Mouse (Mus musculus): ENCODE data around the gene Slc26a11.

DNA sequence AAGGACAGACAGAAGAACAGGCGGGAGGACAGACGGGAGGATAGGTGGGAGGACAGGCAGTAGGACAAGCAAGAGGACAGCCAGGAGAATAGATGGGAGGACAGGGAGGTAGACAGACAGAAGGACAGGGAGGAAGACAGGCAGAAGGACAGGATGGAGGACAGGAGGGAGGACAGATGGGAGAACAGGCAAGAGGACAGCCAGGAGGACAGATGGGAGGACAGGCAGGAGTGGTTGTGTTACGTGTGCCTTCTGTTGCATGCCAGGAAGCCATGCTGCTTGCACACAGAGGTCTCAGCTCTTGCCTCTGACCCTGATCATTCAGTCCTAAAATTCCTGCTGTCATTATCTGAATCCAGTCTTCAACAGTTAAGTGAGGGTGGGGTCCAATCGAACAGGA lies 1.4 kb upstream of the Slc26a11 start:
- TF ChIP-seq CTCF (IDR thresholded peaks at IDR 0.05; ENCODE audit: extremely low read depth, insufficient read depth, low read length) (no peak), POLR2A (IDR thresholded peaks at IDR 0.05; ENCODE audit: extremely low read depth, insufficient read depth, low read length) (no peak)

Data from cortical plate, adult 2 months (tissue).